Mouse (Mus musculus) heart, postnatal 36 days (tissue): ENCODE results near the gene Igdcc4. TPM values are rescaled to one million over a fixed set of nuclear protein-coding genes. Genes with fewer than 3 reads are reported as not detected.

Source experiments
- DNase-seq, 2 experiments: peaks; one replicate each; pipeline ENCODE4 v3.0.0; 2021 to 2022
- intact Hi-C: fragments of 180-260 bp; cut with DNase I; formaldehyde crosslinking; loops from one replicate; pipeline ENCODE4 v1.15.1; 2025
- total RNA-seq, 2 experiments: library from RNA; stranded (reverse); gene quantifications; 2 replicates each; pipeline ENCODE4 v1.2.3; 2021

Igdcc4 gene
- total RNA-seq, 2 experiments from 2014 or later: 9.8 to 10.7 TPM

DNA sequence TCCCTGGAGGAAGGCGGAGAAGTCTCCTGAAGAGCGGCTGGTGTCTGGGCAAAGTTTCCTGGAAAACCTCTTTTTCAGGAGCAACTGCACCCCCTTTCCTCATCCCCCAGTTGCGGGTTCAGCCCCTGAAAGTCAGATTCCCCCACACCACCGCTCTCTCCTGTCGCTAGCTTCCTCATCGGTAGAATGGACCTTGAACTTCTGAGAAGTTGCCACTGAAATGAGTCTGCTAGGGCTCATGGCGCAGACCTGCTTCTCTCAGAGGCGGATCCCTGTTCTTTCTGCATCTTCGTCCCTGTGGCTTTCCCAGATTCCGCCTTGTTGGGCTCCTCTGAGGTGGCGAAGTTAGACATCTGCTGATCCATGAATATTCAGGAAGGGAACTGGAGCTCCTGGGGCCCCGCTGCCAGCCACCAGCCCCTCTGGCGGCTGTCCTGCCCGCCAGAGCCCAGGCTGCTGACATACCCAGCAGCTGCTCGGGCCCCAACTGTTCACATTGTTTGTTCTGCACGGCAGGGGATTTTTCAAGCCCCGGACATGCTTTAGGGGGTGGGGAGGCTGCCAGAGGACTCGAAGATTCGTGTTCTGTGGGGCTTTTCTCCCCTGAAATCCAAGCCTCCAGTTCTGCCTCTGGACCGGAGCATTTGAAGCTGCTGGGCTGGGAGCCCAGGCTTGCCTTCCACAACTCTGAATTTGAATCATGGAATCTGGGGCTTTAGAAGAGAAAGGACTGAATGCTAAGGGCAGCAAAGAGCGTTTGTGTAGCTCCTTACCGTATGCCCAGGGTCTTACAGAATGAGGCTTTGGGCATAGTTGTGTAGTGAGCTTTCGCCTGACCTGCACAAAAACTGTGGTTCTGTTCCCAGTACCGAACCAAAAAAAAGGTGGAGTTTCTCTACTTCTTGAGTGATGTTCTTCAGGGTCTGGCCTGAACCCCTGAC, 8.1 kb downstream of the Igdcc4 start:
- no peak for DNase-seq
- intact Hi-C loops: no loop called here

DNA sequence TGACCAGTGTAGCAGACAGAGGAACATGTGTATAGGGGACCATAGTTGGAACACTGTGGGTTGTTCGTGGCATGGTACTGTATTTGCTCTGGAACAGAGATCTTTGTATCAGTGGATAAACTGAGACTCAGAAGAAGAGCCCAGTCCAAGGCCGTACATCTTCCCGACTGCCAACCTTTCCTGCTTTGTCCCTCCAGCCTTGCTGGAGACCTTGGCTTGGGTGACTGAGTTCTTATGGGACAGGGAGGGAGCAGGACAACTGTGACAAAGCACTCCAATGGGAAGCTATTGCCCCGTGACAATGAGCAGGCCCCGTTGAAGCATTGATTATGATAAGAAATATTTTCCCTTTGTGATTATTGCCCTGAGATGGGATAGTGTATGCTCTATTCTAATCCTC, 10.4 kb downstream of the Igdcc4 start:
- no peak for DNase-seq
- intact Hi-C loops: no loop called here

DNA sequence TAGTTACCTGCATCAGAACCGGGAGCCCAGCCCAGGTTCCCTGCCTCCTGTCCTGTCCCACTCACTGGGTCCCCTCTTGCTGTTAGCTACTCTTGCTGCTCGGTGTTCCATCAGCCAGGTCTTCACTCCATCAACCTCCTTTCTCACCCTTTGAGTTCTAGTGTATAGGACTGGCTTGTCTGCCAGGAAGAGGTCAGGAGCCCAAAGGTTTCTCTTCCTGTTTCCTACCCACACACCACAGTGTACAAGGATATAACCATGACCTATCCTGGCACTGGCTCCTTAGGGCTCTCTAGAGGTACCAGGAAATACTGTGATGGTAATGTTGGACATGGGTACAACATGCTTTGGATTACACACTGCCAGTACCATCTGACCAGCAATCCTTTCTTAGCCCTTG, 12.4 kb downstream of the Igdcc4 start:
- intact Hi-C loops: no loop called here
- DNase-seq: no peak

DNA sequence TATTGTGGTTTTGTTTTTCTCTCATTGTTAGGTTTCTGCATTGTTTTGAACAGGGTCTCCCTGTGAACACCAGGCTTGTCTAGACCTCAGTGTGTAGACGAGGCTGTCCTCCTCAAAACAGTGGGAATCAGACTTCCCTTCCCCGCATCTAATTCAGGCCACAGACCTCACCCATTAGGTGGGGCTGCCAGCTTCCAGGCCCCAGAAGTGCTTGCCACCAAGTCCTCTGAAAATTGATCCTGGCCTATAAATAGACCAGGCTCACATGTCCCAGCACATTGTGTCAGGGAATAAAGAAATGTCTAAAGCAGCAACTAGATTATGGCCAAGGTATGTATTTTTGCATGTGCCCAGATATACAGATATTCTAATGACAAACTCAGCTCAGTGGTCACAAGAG, 14.6 kb downstream of the Igdcc4 start:
- DNase-seq: no peak
- intact Hi-C loops: no loop called here

DNA sequence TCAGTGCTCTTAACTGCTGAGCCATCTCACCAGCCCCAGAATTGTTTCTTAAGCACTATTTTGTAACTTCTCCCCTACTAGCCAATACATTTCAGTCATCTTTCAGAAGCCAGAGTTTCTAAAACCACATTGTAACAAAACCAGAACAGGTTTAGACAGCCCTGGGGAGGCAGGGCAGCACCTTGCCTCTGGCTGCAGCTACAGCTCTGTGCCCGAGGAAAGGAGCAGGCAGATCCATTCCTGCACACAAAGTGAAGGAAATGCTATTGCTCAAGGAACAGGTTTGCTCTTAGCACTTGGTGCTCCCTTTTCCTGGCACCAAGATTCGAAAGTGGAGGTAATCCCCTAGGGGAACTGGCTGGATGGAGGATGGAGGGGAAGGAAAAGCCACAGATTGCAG, 16.2 kb downstream of the Igdcc4 start:
- DNase-seq: no peak
- intact Hi-C loops: no loop called here

DNA sequence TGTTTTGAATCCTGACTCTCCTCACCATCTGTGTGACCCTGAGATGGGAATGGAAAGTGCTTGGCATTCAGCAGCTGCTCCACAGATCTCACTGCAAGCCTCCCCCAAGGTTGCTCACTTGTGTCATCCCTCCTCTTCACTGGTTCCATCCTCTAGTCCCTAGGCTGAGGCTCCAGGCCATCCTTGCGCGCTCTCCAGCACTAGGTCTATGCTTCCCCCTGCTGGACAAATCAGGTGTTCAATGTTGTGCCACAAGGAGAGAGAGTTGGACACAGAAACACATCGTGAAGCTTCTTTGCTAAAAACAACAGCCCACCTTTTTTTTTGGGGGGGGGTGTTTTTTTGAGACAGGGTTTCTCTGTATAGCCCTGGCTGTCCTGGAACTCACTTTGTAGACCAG, 19.6 kb downstream of the Igdcc4 start:
- intact Hi-C loops: loop anchor here (5.0 kb wide), 2 partner anchors 39 to 89 kb away; partner anchors contain the start of gene Dpp8
- peak; percentile 69 to 70 for DNase-seq

DNA sequence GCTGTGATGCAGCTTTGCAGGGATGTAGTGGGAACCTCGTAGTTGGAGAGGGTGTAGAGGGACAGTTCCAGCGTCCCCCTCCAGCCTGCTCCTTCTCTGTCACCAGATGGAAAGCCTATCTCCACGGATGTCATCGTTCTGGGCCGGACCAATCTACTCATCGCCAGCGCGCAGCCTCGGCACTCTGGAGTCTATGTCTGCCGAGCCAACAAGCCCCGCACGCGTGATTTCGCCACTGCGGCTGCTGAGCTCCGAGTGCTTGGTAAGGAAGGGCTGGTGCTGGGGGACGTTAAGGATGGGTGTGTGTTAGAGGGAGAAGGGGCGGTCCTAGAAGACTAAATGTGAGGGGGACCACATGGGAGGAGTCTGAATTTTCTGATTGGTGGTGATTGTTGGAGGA, 21.3 kb downstream of the Igdcc4 start:
- no peak for DNase-seq
- intact Hi-C loops: loop anchor here (5.0 kb wide), 2 partner anchors 40 to 90 kb away; partner anchors contain the start of gene Dpp8

DNA sequence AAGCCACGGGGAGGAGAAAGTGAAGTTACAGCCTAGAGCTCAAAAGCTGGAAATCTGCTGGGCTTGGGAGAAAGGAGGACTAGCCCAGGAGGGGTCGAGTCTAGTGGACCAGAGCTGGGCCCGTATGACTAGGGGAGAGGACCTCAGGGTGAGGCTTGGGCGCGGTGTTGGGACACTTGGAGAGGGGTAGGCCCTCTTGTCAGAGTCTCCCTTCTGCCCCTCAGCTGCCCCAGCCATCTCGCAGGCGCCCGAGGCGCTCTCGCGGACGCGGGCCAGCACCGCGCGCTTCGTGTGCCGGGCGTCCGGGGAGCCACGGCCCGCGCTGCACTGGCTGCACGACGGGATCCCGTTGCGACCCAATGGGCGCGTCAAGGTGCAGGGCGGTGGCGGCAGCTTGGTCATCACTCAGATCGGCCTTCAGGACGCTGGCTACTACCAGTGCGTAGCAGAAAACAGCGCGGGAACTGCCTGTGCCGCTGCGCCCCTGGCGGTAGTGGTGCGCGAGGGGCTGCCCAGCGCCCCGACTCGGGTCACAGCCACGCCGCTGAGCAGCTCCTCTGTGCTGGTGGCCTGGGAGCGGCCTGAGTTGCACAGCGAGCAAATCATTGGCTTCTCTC, 22.4 kb downstream of the Igdcc4 start:
- intact Hi-C loops: loop anchor here (5.0 kb wide), 2 partner anchors 41 to 91 kb away; partner anchors contain the start of gene Dpp8
- peak; percentile 38 to 44 for DNase-seq

DNA sequence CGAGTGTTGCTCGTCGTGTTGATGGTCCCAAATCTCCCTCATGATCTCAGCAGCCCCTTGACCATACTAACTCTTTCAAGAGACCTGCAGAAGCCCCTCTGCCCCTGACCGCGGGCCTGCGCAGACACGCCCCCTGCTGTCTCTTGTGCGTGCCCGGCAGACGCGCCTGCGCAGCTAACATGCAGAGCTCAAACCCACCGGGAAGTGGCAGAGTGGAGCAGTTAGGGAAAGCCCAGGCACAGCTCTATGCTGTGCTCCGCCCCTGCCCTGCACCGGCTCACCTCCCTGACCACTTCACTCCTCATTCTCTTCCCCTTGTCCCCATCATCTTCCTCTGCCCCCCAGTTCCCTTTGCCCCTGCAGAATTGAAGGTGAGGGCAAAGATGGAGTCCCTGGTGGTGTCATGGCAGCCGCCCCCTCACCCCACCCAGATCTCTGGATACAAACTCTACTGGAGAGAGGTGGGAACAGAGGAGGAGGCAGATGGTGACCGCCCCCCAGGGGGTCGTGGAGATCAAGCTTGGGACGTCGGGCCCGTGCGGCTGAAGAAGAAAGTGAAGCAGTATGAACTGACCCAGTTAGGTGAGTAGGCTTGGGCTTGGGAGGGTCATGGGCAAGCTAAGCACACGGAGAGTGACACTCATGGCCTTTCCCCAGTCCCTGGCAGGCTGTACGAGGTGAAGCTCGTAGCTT, 27.0 kb downstream of the Igdcc4 start:
- intact Hi-C loops: no loop called here
- DNase-seq: no peak

DNA sequence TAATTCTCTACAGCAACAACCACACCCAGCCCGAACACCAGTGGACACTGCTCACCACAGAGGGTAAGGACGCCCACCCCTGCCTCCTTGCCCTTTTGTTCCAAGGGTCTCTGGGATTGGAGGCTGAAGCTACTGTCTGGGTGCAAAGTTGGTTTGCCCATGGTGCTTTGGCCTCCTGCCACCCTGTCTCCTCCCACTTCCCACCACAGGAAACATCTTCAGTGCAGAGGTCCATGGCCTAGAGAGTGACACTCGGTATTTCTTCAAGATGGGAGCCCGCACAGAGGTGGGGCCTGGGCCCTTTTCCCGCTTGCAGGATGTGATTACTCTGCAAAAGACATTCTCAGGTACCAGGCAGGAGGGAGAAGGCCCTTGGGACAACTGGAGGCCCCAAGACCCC, 30.4 kb downstream of the Igdcc4 start:
- no peak for DNase-seq
- intact Hi-C loops: no loop called here

DNA sequence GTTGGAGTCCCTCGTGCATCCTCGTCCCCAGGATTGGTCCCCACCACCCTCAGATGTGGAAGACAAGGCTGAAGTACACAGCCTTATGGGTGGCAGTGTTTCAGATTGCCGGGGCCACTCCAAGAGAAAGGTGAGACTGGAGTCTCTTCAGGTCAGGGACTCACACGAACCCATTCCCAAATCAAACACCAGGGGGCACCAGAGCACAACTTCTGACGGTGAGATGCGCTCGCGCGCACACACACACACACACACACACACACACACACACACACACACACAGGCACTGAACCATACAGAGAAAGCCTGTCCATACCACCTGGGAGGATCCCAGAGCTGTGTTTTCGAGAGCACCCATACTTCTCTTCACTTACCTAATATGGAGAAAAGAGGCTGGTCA, 32.5 kb downstream of the Igdcc4 start:
- peak; percentile 77 to 84 for DNase-seq
- intact Hi-C loops: loop anchor here (1.0 kb wide), 3 partner anchors 32 to 150 kb away; no protein-coding TSS in a partner anchor

DNA sequence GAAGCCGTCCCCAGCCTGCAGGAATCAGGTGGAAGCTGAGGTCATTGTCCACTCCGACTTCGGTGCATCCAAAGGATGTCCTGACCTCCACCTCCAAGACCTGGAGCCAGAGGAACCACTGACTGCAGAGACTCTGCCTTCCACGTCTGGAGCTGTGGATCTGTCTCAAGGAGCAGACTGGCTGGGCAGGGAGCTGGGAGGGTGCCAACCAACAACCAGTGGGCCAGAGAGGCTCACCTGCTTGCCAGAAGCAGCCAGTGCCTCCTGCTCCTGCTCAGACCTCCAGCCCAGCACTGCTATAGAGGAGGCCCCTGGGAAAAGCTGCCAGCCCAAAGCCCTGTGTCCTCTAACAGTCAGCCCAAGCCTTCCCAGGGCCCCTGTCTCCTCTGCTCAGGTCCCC, 33.8 kb downstream of the Igdcc4 start:
- intact Hi-C loops: loop anchor here (5.0 kb wide), 1 partner anchor 297 kb away; no protein-coding TSS in a partner anchor
- DNase-seq: no peak

DNA sequence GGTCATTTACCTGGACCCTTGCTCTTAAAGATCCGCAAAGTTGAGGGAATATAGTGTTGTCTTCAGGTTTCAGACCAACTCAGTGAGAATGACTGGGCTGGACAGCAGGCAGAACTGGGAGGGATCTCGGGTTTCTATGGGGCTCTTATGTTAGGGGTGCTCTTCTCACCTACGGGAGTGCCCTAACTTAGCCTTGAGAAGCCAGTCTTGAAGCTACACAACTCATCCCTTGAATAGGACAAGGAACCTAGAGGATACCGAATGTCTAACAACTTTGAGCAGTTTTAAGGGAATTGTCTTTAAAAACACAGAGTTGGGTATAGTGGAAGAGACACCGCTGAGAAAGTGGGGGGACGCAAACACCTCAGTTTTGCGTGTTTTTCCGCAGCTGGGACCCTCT, 39.2 kb downstream of the Igdcc4 start:
- DNase-seq: no peak
- intact Hi-C loops: no loop called here

DNA sequence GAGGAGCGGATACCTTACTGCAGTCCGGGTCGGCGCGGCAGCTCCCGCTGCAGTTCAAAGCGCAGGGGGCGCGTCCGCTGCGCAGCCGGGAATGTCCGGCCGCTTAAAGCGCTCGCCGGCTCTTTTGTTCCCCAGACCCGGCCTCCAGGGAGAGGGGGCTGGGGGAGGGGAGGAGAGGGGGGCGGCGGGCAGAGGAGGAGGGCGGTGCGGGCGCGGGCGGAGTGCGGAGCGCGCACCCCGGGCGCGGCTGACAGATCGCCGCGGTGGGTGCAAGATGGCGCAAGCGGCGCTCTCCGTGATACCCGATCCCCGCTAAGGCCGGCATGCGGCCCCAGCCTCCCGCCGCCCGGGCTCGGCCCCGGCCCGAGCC, 39.6 kb downstream of the Igdcc4 start, which contains the start of gene Igdcc3:
Gene Igdcc3 (plus strand): TSS at position 254 of the 370 bp plus-strand sequence.
- peak; percentile 17 to 45 for DNase-seq
- intact Hi-C loops: no loop called here

DNA sequence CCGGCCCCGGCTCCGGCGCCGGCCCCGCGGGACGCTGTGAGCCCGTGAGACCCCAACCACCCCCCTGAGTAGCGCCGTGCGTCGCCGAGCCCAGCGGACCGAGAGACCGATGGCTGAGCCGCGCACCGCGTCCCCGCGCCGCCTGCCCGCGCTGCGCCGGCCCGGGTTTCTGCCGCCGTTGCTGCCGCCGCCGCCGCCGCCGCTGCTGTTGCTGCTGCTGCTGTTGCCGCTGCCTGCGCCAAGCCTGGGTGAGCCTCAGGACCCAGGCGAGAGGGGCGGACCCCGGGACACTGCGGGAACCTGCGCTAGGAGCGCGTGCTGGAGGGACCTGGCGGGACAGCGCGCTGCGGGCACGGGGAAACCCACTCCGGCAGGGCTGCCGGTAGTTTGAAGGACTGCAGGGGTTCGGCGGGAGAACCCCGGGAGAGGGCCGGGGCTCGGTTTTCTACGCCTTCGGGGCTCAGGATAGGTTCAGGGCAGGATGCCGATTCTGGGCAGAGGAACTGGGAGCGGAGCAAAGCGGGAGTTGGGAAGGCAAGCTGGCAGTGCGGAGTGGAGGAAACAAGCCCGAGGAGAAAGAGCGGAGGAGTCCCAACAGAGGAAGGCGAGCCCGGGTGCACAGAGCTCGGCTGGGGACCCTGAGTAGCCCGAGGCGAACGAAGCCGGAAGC, 40.2 kb downstream of the Igdcc4 start:
- peak; percentile 44 to 57 for DNase-seq
- intact Hi-C loops: no loop called here

DNA sequence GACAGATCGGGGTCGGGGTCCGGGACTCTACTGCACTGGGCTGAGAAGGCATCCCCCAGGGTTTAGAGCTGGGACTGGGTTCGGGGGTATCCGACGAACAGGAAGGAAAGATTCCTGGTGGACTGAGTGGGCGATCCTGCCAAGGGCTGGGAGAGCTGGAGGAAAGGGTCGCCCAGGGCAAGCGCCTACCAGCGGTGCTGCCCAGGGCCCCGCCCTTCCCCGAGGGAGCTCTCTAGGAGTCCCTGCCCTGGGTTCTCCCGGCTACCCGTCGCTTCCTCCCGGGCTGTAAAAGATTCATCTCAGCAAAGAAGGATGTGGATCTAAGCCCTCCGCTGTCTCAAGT, 40.7 kb downstream of the Igdcc4 start:
- DNase-seq: peak in 1 of 2 experiments; percentile 19
- intact Hi-C loops: no loop called here

DNA sequence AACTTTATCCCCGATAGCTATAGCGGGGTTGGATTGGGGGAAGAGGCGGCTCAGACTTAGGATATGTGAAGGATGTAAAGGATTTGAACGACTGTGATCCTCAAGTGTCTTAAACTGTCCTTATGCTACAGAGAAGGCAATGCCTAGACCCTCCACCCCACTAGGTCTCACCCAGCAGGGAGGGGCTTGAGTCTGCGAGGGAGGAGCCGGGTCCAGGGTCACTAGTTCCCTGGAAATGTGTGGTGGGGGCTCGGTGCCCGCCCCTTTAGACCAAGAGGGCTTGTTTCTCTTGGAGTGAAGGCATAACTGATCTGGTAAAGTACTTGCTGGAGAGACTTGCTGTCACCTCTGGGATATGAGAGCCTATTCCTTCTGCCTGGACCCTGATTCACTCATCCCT, 41.1 kb downstream of the Igdcc4 start:
- no peak for DNase-seq
- intact Hi-C loops: no loop called here

DNA sequence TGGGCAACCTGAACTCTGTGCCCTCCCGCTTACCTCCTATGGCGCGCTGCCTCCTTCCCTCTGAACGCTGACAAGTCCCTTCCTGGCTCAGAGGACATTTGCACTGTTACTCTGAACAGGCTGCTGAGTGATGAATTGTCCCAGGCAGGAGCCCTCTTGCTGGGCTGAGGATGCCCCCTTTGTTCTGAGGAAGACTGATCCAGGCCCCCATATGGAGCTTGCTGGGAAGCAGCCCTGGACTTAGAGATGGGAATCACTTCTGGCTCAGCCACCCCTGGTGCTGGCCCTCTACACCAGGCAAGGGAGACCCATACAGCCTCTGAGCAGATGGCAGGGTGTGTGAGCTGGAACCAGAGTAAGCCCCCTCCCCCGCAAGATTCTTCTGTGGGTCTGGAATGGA, 44.7 kb downstream of the Igdcc4 start:
- intact Hi-C loops: no loop called here
- DNase-seq: no peak

DNA sequence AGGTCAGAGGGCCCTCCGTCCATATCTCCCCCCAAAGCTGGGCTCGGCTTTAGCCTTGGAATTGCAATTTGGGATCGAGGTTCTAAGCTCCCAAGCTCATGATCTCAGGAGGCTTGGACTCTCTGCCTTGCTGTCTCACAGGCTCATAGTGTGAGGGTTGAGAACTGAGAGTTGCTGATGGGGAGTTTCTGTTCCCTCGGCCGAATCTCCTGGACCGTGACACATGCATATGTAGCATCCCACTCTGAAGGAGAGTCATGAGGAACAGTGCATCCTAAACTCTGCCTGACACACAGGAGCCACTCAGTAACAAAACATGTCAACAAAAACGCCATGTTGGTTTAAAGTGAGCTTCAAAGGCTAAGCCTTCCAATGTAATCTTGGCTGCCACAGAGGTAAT, 47.2 kb downstream of the Igdcc4 start:
- DNase-seq: no peak
- intact Hi-C loops: no loop called here

DNA sequence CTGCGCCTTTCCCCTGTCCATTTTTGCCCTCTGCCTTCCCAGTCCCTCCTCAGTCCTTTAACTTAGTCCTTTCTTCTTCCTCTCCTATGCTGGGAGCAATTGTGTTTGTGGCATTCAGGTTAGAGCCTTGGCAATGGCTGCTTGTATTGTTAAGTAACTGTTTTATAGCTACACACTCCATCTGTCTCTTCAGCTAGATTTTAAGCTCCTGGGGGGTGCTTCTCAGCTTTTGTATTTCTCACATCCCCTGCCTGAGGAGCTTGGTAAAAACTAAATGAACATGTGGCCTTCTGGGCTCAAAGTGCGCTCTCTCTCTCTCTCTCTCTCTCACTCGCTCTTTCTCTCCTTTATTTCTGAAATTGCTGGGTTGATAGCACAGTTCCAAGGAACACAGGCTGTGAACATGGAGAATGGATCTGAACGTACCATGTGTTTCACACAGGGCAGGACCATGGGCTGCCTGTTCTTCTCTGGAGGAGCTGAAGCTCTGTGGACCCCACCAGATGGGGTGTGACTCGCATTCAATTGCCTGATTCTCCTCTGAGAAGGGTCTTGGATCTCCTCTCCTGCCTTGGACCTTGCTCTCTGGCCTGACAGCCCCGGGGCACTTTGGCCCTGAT, 51.5 kb downstream of the Igdcc4 start:
- intact Hi-C loops: no loop called here
- no peak for DNase-seq
